Mouse (Mus musculus) C2C12 (cell line): Measurements from ENCODE around the gene Ly6g6c.

ENCODE experiments used
- CEBPB ChIP-seq: IDR thresholded peaks from one replicate; pipeline ENCODE4 v1.6.1; 2011; ENCODE audit warnings: low read depth, mild to moderate bottlenecking, control low read depth, moderate library complexity
- CTCF ChIP-seq: IDR thresholded peaks from one replicate; pipeline ENCODE4 v1.5.1; 2011; ENCODE audit not compliant: control insufficient read depth, insufficient read depth, insufficient read length
- FOSL1 ChIP-seq: IDR thresholded peaks from one replicate; pipeline ENCODE4 v1.8.0; 2011; ENCODE audit warnings: mild to moderate bottlenecking, low read length; ENCODE audit not compliant: poor library complexity, insufficient read depth, severe bottlenecking
- USF1 ChIP-seq: IDR thresholded peaks from one replicate; pipeline ENCODE4 v1.6.1; 2011; ENCODE audit warnings: low read depth, mild to moderate bottlenecking, control low read depth, moderate library complexity

DNA sequence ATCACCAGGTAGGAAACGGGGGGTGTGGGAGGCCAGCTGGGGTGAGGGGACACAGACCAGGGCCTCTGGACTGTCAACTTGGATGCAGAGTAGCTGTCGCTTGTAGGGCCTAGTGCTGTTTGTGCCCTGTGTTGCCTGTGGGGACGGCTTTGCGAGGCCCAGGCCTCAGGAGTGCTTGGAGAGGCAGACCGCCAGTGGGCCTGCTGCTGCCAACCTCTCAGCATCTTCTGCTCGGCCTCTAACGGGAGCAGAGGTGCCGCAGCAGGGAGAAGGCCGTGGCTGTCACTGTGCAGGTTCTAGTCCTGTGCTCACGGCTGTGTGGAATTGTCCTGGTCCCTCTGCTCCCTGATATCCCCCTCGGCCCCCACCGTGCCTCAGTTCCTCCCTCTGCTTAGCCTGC, 31.4 kb downstream of the Ly6g6c start:
- TF ChIP-seq CTCF (no peak), CEBPB (no peak), USF1 (no peak), FOSL1 (no peak)
